Mouse (Mus musculus) limb, embryonic 10.5 days (tissue): ENCODE results near the gene Lztfl1. TPM values are rescaled to one million over a fixed set of nuclear protein-coding genes. Genes with fewer than 3 reads are reported as not detected.
"Not testable (repeated sequence)": the region's sequence is repeated elsewhere in the genome, so short reads cannot be mapped to it uniquely, and the experiment has no call there.

Source experiments
- DNase-seq: peaks from one replicate; pipeline ENCODE4 v3.0.0-alpha.2; 2017; ENCODE audit warnings: low spot score
- H3K27ac ChIP-seq: fragments of 300-500 bp; sonication (generic); 2 replicates; pipeline ENCODE4 v1.5.1; 2016; ENCODE audit warnings: mild to moderate bottlenecking
- H3K27me3 ChIP-seq: fragments of 300-500 bp; sonication (generic); 2 replicates; pipeline ENCODE4 v1.6.1; 2016; ENCODE audit warnings: low read depth, mild to moderate bottlenecking; ENCODE audit not compliant: poor library complexity, severe bottlenecking
- H3K36me3 ChIP-seq: fragments of 300-500 bp; sonication (generic); 2 replicates; pipeline ENCODE4 v1.6.1; 2016; ENCODE audit warnings: mild to moderate bottlenecking, moderate library complexity
- H3K4me1 ChIP-seq: fragments of 300-500 bp; sonication (generic); 2 replicates; pipeline ENCODE4 v1.6.1; 2016
- H3K4me3 ChIP-seq: fragments of 300-500 bp; sonication (generic); 2 replicates; pipeline ENCODE4 v1.5.1; 2016; ENCODE audit warnings: mild to moderate bottlenecking, moderate library complexity
- H3K9me3 ChIP-seq: fragments of 300-500 bp; sonication (generic); replicated peaks from 2 replicates; pipeline ENCODE4 v1.6.1; 2016; ENCODE audit warnings: mild to moderate bottlenecking
- WGBS: fragments of 180-500 bp; shearing (Covaris S2); methylation state at CpG from one replicate; pipeline ENCODE4 v1.1.7; 2016; 5-methylcytosine and 5-hydroxymethylcytosine counted together
- polyA plus RNA-seq: library from polyadenylated mRNA; unstranded; fragments of >200 nt; fragmentation: Nextera tagmentation; extraction: Ambion mirVana; gene quantifications from 2 replicates; pipeline ENCODE4 v1.2.1, GENCODE M21; 2016

The Lztfl1 gene
- polyA plus RNA-seq, 1 experiment from 2014 or later = 35.3 TPM

DNA sequence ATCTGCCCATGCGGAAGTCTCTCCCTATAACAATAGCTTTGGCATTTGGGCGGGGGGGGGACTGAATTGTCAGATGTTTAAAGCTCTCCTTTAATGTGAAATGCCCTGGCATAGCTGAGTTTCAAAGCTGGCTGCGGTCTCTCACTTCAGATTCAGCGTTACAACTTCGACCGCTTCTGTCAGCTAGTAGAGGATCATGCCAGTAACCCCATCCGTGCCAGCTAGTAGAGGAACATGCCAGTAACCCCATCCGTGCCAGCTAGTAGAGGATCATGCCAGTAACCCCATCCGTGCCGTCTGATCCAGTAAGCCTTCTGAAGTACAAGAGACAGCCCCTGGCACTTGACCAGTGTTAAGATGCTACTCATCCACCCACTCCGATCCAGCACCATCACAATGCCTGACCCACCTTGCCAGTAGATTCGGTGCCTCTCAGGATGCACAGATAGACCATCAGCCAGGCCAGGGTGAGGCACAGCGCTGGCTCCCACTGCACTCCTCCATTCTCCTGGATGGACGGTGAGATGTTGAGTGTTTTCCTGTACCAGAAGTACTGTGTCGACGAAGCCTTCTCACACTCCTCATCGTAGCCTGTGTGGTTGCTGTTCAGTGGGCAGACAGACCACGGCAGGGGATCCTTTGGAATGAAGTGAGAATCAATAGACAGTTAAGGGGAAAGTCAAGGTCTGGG, 57.4 kb downstream of the Lztfl1 start:
- not testable (repeated sequence) for H3K36me3 ChIP-seq, H3K4me1 ChIP-seq, DNase-seq, H3K27me3 ChIP-seq, H3K4me3 ChIP-seq, H3K9me3 ChIP-seq, H3K27ac ChIP-seq
- 94% methylated on average over 18 of the region's 18 CpGs for WGBS

DNA sequence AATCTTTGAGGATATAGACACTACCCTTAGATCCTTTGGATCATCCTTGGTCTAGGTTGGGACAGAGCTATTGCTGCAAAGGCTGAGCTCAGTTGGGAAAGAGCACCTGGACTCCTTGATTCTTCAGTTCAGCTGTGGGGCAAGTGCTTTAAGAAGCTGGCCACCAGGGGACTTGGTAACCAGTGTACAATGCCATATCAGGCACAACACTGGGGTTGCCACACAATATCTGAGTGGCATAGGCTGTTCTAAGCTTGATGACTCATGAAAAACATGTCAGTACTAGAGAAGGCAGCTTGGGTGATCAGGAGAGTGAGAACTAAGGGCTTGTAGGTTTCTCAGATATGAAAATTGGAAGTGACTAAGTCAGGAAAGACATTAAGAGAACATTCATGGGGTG, 58.5 kb downstream of the Lztfl1 start:
- Histone ChIP-seq H3K4me3 (no peak overlapping the region), H3K27ac (no peak overlapping the region), H3K4me1 (no peaks in the 10 kb centered on the region), H3K27me3 (no peaks in the 10 kb centered on the region), H3K9me3 (no peaks in the 10 kb centered on the region), H3K36me3 (no peaks in the 10 kb centered on the region)
- no peak for DNase-seq

DNA sequence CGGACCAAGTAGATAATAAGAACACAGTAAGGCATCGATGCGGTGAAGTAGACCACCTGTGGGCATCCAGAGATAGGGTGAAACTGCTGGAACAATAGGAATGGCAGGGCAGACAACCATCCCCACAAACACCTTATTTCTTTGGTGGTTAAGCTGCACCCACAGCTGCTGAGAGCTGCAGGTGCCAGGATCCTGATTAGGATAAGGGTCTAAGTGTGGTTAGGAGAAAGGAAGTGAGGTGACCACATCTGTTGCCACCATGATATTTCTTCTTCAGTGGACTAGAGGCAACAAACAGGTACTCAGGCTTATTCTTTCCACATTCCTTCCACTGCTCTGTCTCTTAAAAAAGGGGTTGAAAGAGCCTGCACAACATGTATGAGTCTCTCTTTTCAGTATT, 60.0 kb downstream of the Lztfl1 start:
- Histone ChIP-seq H3K36me3 (no peaks in the 10 kb centered on the region), H3K4me1 (no peaks in the 10 kb centered on the region), H3K9me3 (no peaks in the 10 kb centered on the region), H3K27ac (no peak overlapping the region), H3K27me3 (no peaks in the 10 kb centered on the region), H3K4me3 (no peak overlapping the region)
- DNase-seq = no peak
- WGBS = 81% methylated on average over 3 of the region's 3 CpGs

DNA sequence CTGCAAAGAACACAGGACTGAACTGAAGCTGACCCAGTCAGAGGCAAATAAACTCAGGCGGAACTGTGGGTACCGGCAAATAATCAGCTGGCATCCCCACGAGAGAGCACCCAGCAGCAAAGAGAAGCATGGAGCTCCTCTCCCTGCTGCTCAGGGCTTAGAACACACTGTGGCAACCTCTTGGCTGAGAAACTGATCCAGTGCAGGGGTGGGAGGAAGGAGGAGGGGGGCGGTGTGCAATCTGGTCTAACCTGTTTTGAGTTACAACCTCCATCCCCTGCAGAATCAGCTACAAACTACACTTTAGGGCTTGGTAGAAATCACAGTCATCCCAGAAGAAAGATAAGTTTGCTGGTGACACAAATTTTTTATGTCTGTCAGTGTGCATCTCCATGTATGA, 66.1 kb downstream of the Lztfl1 start:
- Histone ChIP-seq H3K4me1 (no peaks in the 10 kb centered on the region), H3K27ac (no peak overlapping the region), H3K9me3 (no peaks in the 10 kb centered on the region), H3K4me3 (no peak overlapping the region), H3K36me3 (no peaks in the 10 kb centered on the region), H3K27me3 (no peaks in the 10 kb centered on the region)
- WGBS = 47% methylated on average over 4 of the region's 4 CpGs
- no peak for DNase-seq

DNA sequence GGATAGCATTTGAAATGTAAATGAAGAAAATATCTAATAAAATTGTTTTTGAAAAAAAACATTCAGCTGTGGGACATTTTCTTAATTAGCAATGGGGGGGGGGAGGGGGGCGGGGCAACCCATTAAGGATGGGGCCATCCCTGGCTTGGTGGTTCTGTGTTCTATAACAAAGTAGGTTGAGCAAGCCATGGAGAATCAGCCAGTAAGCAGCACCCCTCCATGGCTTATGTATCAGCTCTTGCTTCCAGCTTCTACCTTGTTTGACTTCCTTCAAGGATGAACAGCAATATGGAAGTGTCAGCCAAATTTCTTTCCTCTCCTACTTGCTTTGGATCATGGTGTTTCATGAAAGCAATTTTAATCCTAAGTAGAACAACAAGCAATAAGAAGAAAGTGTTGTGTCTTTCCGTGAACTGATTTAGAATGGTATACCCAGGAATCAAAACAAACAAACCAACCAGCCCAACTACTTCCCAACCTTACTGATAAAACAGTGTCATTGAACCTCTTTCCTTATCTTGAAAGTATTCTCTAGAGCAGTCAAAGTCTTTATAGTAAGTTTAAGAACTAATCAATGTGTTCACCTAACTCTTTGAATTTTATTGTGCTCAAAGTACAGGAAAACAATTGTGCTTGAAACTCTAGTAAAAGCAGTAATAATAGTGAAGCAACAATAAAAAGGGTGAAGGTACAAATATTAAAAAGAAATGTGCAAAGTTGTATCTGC, 67.5 kb downstream of the Lztfl1 start:
- no peak overlapping the region for H3K4me3 ChIP-seq
- no peaks in the 10 kb centered on the region for H3K27me3 ChIP-seq
- H3K4me1 ChIP-seq = no peaks in the 10 kb centered on the region
- 83% methylated on average over 2 of the region's 2 CpGs for WGBS
- H3K27ac ChIP-seq = no peak overlapping the region
- no peaks in the 10 kb centered on the region for H3K9me3 ChIP-seq
- H3K36me3 ChIP-seq = no peaks in the 10 kb centered on the region
- DNase-seq = no peak

Other genes with a start within 250 kb of the Lztfl1 start
- gene Limd1, start 239.0 kb downstream of the Lztfl1 start, polyA plus RNA-seq = 55.2 and 55.8 TPM in 2 replicates
- 39.9 and 45.3 TPM in 2 replicates for gene Sacm1l, start 187.9 kb downstream of the Lztfl1 start, polyA plus RNA-seq
- 0.15 and 0.20 TPM in 2 replicates for gene Slc6a20b, start 85.1 kb downstream of the Lztfl1 start, polyA plus RNA-seq
- 0.06 and 0.10 TPM in 2 replicates for gene Ccr9, start 39.3 kb downstream of the Lztfl1 start, polyA plus RNA-seq
- gene Slc6a20a, start 38.8 kb downstream of the Lztfl1 start, polyA plus RNA-seq = 0.08 TPM in 1 of 2 replicates, not detected in the other
- gene Cxcr6, start 88.8 kb upstream of the Lztfl1 start, polyA plus RNA-seq = 0.15 and 0.19 TPM in 2 replicates
- 8.4 and 10.6 TPM in 2 replicates for gene Fyco1, start 134.2 kb upstream of the Lztfl1 start, polyA plus RNA-seq
- not detected in 2 replicates for gene Xcr1, start 144.3 kb upstream of the Lztfl1 start, polyA plus RNA-seq